Mouse (Mus musculus) erythroblast, embryonic 14.5 days (primary cell): ENCODE data around the gene Gusb. TPM values are rescaled to one million over a fixed set of nuclear protein-coding genes. Genes with fewer than 3 reads are reported as not detected.

Experiments used
- H3K27me3 ChIP-seq: 2 replicates; pipeline ENCODE4 v1.6.1; 2012; ENCODE audit warnings: inconsistent platforms; ENCODE audit not compliant: control insufficient read depth
- H3K36me3 ChIP-seq: 2 replicates; pipeline ENCODE4 v1.6.1; 2012; ENCODE audit warnings: mild to moderate bottlenecking, inconsistent platforms; ENCODE audit not compliant: control insufficient read depth
- H3K4me1 ChIP-seq: 2 replicates; pipeline ENCODE4 v1.6.1; 2012; ENCODE audit warnings: inconsistent platforms; ENCODE audit not compliant: control insufficient read depth
- H3K4me3 ChIP-seq: replicated peaks from 2 replicates; pipeline ENCODE3; 2012; ENCODE audit warnings: moderate library complexity, mild to moderate bottlenecking, inconsistent platforms
- H3K9me3 ChIP-seq: 2 replicates; pipeline ENCODE4 v1.6.1; 2012; ENCODE audit warnings: low read length, inconsistent platforms, mixed read lengths; ENCODE audit not compliant: control insufficient read depth
- GATA1 ChIP-seq: IDR thresholded peaks from 2 replicates; pipeline ENCODE4 v1.6.1; 2012; ENCODE audit warnings: low read length, inconsistent platforms, mixed read lengths
- TAL1 ChIP-seq: IDR thresholded peaks from 3 replicates; pipeline ENCODE4 v1.6.1; 2012; ENCODE audit warnings: low read length, inconsistent platforms, mixed read lengths
- polyA plus RNA-seq: library from polyadenylated mRNA; stranded (reverse); fragments of >175 nt; gene quantifications from 2 replicates; pipeline ENCODE4 v1.2.3, GENCODE M21; 2012

The Gusb gene
- polyA plus RNA-seq, 1 experiment: 0.28 TPM

- Histone ChIP-seq H3K36me3 (peaks cover 27% of the 10 kb centered on the region), H3K9me3 (peaks cover 23% of the 10 kb centered on the region), H3K4me3 (no peak overlapping the region), H3K27me3 (no peaks in the 10 kb centered on the region; the same call in 1 of the 2 replicates), H3K4me1 (peaks cover 6% of the 10 kb centered on the region)
- TF ChIP-seq GATA1 (no peak), TAL1 (no peak)
Observed at GRCm38 (mm10) chr5:130009784-130010183, 6.9 kb upstream of the Gusb start.

GRCm38 (mm10) chr5:130008034-130008590, 5.3 kb upstream of the Gusb start:
- Histone ChIP-seq H3K9me3 (peaks cover 25% of the 10 kb centered on the region), H3K27me3 (no peaks in the 10 kb centered on the region; the same call in 1 of the 2 replicates), H3K4me3 (no peak overlapping the region), H3K4me1 (peaks cover 12% of the 10 kb centered on the region), H3K36me3 (peaks cover 21% of the 10 kb centered on the region)
- TF ChIP-seq GATA1 (no peak), TAL1 (no peak)

GRCm38 (mm10) chr5:130007344-130007743, 4.5 kb upstream of the Gusb start:
- peaks cover 16% of the 10 kb centered on the region for H3K4me1 ChIP-seq
- H3K4me3 ChIP-seq: no peak overlapping the region
- TF ChIP-seq GATA1: no peak
- no peak for TF ChIP-seq TAL1
- peaks cover 14% of the 10 kb centered on the region for H3K36me3 ChIP-seq
- H3K9me3 ChIP-seq: peaks cover 25% of the 10 kb centered on the region
- no peaks in the 10 kb centered on the region; the same call in 1 of the 2 replicates for H3K27me3 ChIP-seq

GRCm38 (mm10) chr5:130003229-130003628, 380 bp upstream of the Gusb start:
- Histone ChIP-seq H3K27me3 (no peaks in the 10 kb centered on the region), H3K9me3 (peaks cover 3% of the 10 kb centered on the region; the same call in 1 of the 2 replicates), H3K4me3 (peak overlapping the region; percentile 81), H3K4me1 (peaks cover 42% of the 10 kb centered on the region), H3K36me3 (peaks cover 21% of the 10 kb centered on the region)
- TF ChIP-seq GATA1: no peak
- TF ChIP-seq TAL1: no peak

GRCm38 (mm10) chr5:130001356-130001987, 1.4 kb downstream of the Gusb start:
- TF ChIP-seq GATA1 (no peak), TAL1 (no peak)

GRCm38 (mm10) chr5:130000735-130001134, 2.1 kb downstream of the Gusb start:
- H3K4me3 ChIP-seq: no peak overlapping the region
- H3K9me3 ChIP-seq: peaks cover 3% of the 10 kb centered on the region; the same call in 1 of the 2 replicates
- no peaks in the 10 kb centered on the region for H3K27me3 ChIP-seq
- peaks cover 52% of the 10 kb centered on the region for H3K4me1 ChIP-seq
- TF ChIP-seq GATA1: no peak
- no peak for TF ChIP-seq TAL1
- H3K36me3 ChIP-seq: peaks cover 40% of the 10 kb centered on the region

More at GRCm38 (mm10) chr5:130001356-130001987, 1.4 kb downstream of the Gusb start:
- Histone ChIP-seq H3K9me3 (peaks cover 3% of the 10 kb centered on the region; the same call in 1 of the 2 replicates), H3K4me3 (peak overlapping the region; percentile 81), H3K4me1 (peaks cover 52% of the 10 kb centered on the region), H3K27me3 (no peaks in the 10 kb centered on the region), H3K36me3 (peaks cover 33% of the 10 kb centered on the region)

- no peaks in the 10 kb centered on the region for H3K27me3 ChIP-seq
- no peak overlapping the region for H3K4me3 ChIP-seq
- H3K36me3 ChIP-seq: peaks cover 52% of the 10 kb centered on the region
- TF ChIP-seq GATA1: no peak
- no peak for TF ChIP-seq TAL1
- no peaks in the 10 kb centered on the region for H3K9me3 ChIP-seq
- H3K4me1 ChIP-seq: peaks cover 65% of the 10 kb centered on the region
Observed at GRCm38 (mm10) chr5:129999097-129999496, 3.8 kb downstream of the Gusb start.

GRCm38 (mm10) chr5:129997700-129998099, 5.1 kb downstream of the Gusb start:
- no peak overlapping the region for H3K4me3 ChIP-seq
- H3K27me3 ChIP-seq: no peaks in the 10 kb centered on the region
- H3K4me1 ChIP-seq: peaks cover 68% of the 10 kb centered on the region
- no peaks in the 10 kb centered on the region for H3K9me3 ChIP-seq
- peaks cover 66% of the 10 kb centered on the region for H3K36me3 ChIP-seq
- TF ChIP-seq GATA1 (no peak), TAL1 (no peak)

- peaks cover 71% of the 10 kb centered on the region for H3K4me1 ChIP-seq
- H3K36me3 ChIP-seq: peaks cover 80% of the 10 kb centered on the region
- no peaks in the 10 kb centered on the region for H3K9me3 ChIP-seq
- no peak for TF ChIP-seq TAL1
- no peak for TF ChIP-seq GATA1
- H3K4me3 ChIP-seq: no peak overlapping the region
- no peaks in the 10 kb centered on the region for H3K27me3 ChIP-seq
Observed at GRCm38 (mm10) chr5:129994989-129995388, 7.9 kb downstream of the Gusb start.
